Mouse (Mus musculus) spleen, adult 2 months (tissue): ENCODE measurements around the gene S100a4.

Source experiments
- CTCF ChIP-seq: fragments of 200-500 bp; IDR thresholded peaks from 2 replicates; pipeline ENCODE4 v1.5.1; 2011; ENCODE audit warnings: mild to moderate bottlenecking, inconsistent platforms; ENCODE audit not compliant: insufficient read depth, insufficient read length, insufficient replicate concordance; ENCODE audit errors: extremely low read depth
- POLR2A ChIP-seq: fragments of 200-500 bp; IDR thresholded peaks from 2 replicates; pipeline ENCODE4 v1.6.1; 2011; ENCODE audit warnings: low read depth, low read length, inconsistent platforms

GRCm38 (mm10) chr3:90601486-90602110 lies 2.0 kb upstream of the S100a4 start, which contains the start of gene Gm42674:
- TF ChIP-seq CTCF (no peak), POLR2A (no peak)
